Mouse (Mus musculus): ENCODE data around the gene Bckdk.

Gene Bckdk

DNA sequence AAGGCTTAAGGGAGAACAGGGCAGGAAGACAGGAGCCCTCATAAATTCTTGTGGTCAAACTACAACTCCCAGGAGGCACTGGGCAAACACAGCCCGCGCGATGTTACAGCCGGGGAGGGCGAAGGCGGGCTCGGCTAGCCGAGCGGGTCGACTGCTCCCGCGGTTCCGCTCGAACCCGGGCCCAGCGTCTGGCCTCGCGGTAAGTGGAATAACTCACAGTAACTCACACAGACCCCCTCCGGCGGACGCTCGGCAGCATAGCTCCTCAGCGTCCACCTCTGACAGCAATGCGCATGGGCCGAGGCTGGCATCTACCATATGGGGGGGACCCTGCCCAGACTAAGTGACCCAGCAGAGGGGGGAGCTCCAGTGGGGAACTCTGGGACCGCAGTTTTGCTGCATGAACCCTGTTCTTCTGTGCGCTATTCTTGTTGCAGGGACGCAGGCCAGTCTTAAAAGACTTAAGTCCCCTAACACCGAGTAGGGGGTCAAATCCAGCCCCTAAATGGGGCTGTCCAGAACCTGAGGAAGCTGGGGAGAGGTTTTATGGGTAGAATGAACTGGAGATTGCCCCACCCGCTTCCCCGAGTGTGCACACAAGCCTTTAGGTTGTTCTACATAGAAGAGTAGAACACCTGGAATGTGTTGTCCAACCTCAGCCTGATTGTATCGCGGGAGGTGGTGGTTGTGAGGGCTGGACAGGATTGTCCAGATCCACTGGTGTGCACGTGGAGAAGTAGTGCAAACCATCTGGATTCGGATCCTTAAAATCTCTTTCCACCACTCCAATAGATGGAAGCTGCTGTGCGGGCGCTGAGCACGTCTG, at the start of gene Bckdk:
TSS of gene Bckdk (plus strand) at position 112 of the 826 bp plus-strand sequence.
- DNase-seq, result peak; percentile 81 to 85

DNA sequence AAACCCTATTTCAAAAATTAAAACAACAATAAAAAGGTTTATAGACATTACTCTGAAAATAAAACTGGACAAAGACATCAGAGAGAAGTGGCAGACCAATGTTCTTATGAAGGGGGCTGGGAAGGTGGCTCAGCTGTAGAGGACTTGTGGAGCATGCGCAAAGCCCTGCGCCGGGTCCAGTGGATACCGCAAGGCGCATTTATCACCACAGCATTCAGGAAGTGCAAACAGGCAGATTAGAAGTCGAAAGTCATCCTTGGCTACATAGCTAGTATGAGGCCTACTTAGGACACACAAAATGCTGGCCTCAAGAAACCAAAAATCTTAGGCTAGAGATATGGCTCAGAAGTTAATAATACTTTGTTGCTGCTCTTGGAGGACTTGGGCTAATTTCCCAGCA, 45.6 kb upstream of the Bckdk start:
- no peak for DNase-seq

DNA sequence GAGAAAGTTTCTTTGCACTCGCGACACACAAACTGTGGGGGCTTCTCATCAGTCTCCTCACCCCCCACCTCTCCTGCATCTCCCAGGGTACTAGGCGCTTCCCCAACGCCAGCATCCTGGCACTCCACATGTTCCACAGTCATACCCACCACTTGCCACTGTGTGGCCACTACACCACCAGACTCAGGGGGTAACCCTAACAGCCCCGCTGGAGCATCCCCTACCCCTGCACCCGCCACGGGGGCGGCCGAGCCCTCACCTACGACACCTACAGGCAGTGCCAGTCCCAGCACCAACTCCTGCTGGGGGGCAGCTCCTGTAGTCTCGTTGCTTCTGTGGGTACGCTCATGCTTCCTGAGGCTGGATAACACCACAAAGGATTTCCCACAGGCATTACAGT, 37.4 kb upstream of the Bckdk start:
- DNase-seq, result no peak

DNA sequence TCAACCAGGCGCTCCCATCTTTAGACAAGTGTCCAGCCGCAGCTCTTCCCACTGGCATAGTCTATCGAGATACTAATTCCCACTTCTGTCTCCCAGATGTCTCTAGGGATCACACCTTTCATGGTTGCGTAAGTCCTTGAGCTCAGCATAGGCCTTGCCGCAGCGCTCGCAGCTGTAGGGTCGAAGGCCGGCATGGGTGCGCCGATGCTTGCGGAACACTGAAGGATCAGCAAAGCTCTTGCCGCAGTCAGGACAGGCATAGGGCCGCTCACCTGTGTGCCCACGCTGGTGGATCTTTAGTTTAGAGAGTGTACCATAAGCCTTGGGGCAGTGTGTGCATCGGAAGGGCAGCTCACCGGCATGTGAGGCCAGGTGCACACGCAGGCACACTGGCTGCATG, 36.2 kb upstream of the Bckdk start:
- no peak for DNase-seq

DNA sequence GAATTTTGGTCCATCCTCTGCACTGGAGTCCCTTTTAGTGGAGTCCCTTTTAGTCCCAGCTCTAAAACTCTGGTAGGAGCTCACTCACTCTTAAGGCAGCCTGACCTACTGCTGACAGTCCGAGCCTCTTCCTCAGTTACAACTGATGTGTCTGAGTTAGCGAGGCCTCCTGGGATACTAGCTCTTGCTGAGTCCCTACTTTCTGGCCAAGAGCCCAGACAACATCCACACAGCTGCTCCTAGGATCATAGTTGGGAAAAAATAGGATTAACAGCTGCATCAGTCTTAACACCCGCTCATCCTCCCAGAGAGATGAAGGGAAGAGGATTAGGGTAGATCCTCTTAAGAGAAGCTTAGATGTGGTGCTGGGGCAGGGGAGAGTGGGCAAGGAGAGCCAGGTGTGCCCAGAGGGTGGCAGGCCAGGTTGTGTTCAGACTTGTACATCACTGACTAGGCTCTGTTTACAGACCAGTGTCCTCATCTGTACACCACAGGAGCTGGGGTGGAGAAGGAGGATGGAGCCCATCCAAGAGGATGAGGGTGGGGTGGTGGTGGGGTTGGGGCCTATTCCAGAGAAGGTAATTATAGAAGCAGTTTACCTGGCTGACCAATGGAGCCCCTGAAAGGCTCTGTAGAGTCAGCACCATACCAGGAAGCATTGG, 34.6 kb upstream of the Bckdk start:
- DNase-seq, result no peak

DNA sequence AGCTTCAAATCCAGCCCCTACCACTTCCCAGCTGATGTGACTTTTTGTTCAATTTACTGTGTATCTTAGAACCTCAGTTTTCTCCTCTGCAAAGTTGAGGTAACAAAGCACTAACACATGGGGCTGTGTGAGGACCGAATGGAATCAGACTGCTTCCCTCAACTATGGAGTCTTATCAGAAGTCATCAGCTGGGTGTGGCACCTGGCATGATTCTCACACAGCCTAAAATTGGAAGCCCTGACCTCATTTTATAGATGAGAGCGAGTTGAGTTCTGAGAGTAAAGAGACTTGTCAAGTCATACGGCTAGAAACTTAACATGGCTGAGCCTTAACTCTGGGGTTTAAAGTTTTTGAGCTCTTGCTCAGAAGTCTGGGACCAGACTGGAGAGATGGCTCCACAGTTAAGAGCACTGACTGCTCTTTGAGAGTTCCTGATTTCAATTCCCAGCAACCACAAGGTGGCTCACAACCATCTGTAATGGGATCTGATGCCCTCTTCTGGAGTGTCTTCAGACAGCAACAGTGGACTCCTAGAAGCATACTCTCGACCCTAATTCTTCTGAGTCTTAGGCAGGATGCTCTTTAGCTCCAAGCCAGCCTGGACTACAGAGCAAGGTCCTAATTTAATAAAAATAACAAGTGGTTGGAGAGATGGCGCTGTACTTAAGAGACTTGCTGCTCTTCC, 33.6 kb upstream of the Bckdk start:
- no peak for DNase-seq

DNA sequence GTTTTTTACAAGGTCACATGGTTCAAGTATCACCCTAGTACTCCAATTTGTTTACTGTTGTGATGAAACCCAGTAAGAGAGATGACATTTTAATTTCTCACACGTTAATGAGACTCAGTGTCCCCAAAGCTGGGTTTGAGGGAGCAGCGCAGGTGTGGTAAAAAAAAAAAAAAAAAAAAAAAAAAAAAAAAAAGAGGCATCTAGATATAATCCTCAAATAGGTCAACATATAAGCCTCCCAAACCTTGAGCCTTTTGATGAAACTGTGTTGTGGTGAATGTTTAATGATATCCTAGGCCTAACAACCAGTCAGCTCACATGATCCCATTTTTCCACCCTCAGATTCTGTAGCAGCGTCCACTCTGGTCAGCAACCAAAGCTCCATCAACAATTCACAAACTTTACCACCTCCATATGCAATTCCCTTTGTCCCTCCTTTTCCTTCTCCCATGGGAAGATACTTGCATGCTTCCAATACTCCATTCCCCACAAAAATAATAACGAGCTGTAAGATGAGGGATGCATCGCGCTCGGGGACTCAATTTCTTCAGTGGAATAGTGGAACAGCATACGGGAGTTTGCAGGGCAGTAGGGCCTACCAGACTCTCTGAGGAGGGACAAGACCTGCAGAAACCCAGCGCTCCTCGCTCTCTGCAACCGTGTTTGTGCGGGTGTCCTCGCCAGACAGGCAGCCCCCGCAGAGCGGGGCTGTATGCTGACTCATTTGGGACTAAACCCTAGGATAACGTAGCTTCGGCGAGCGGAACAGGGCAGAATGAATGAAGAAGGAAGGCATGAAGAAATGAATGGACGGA, 28.9 kb upstream of the Bckdk start:
- DNase-seq, result no peak

DNA sequence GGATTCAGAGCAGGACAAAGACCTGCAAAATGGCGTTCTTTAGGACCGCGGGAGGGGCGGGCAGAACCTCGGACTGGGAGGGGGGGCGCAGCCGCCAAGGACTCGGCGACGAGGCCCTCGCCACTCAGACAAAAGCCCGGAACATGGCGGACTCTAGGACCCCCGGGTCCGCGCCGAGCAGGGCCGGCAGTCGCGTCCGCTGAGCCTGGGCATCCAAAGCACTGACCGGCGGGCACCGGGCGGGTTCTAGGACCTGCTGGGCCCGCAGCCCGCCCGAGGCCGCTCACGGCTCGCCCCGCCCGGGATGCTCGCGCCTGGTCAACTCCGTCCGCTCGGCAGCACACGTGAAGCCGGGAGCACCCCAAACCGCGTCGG, 28.3 kb upstream of the Bckdk start:
- peak; percentile 100 for DNase-seq

DNA sequence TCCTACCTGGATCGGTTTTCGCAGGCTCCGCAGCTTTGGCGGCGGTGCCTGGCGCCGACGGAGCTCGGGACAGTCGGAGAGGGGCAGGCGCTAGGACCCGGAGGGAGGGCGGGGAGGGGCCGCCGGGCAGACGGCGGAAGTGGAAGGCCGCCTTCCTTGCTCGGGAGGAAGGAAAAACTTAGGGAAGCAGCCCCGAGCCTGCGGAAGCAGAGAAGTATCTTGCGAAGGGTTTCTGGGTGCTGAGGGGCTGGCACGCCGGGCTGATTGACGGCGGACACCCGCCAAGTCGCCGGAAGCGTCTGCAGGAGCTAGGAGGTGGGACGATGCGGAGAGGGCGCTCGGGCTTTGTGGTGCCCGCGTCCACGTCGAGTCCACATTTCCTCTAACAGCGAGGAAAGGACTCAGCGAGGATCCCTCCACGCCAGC, 27.8 kb upstream of the Bckdk start, which contains the start of gene Zfp646:
TSS of gene Zfp646 (plus strand) at position 181 of the 426 bp plus-strand sequence.
- DNase-seq, result peak in 1 of 2 experiments; percentile 91

DNA sequence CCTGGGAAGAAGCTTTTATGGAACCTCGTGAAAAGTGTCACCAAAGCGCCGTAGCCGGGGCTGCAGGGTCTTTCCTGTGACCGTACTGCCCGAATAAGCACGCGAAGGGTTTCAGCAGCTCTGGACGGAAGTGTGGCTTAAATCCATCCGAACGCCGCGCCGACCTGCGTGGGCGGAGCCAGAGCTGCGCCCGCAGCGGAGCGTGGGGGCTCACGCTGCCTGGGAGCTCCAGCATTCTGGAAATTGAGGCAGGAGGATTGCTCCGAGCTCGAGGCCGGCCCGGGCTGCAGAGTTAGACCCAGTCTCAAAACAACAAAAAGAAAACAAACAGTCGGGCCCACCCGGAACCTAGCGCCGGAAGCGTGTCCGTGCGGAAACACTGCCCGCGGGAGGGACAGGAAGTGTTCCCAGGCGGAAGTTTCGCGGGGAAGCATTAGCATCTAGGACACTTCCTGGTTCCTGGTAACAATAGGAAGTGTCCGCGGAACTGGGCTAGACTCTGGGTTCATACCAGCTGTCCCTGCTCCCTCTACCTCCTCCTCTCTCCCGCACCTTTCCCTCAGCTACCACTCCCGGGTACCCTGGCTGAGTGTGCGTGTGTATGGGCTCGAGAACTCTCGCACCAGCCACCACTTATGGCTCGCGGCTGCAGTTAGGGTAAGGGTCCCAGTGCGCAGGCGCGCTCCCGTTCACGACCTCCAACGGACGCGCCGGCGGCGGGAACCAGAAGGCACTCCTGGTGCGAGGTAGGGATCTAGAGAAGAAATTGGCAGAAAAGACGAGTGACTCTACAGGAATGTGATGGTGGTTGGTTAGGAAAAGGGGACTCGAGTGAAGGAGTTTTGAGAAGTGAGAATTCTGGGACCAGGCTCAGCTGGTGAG, 27.2 kb upstream of the Bckdk start, which contains the start of gene Zfp668:
TSS of gene Zfp668 (minus strand) at position 362 of the 882 bp plus-strand sequence.
- peak; percentile 91 to 93 for DNase-seq

DNA sequence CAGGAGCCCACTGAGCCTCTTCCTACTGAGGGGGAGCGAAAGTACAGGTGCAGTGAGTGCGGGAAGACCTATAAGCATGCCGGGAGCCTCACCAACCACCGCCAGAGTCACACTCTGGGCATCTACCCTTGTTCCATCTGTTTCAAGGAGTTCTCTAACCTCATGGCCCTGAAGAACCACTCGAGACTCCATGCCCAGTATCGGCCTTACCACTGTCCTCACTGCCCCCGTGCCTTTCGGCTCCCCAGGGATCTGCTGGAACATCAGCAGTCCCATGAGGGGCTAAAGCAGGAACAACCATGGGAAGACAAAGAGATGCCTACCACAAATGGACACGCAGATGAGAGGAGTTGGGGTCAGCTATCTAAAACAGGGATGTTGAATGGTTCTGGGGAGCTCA, 24.6 kb upstream of the Bckdk start:
- DNase-seq, result no peak

DNA sequence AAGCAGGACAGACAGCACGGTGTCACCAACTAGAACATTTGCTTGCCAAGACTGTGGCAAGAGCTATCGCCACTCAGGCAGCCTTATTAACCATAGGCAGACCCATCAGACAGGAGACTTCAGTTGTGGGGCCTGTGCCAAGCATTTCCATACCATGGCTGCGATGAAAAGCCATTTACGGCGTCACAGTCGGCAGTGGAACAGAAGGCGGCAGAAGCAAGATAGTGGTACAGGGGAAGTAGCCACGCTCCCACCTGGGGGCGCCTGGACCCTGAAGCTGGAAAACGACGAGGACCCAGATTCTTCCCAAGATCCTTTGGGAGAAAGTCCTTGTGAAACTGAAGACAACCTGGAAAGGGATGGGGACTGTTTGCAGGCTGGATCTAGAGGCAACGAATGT, 23.5 kb upstream of the Bckdk start:
- DNase-seq, result no peak

DNA sequence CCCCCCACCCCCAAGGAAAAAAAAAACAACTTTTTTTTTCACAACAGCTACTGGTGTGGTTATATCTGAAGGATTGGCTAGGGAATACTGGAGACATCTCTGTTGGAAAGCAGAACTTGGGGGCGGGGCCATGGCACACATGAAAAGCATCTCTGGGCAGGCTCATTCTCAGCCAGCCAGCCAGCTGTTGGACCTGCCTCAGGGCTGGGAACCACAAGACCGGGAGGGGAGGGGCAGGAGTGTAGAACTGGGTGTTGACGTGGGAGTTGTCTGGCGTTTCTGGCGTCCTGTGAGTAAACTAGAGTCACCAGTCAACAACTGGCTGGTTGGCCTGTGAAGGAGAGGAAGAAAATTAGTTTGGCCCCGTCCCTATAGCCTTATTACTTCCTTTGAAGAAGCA, 17.9 kb upstream of the Bckdk start:
- DNase-seq, result no peak

DNA sequence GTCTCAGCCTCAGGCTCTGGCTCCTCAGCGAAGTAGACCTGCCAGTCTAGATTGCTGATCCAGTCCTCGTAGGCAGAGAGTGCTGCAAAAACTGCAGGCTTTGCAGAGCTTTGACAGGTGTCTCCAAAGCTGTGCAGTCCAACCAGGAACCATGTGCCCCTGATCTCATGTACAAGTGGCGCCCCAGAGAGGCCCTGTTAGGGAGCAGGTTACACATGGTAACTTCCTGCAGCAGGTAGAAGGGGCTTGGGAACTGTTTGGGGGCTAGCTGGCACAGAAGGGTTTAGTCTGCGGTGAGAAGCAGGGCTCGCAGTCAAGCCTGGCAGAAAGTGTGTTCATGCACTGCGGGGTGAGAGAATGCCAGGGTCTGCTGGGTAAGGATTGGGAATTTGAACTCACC, 17.3 kb upstream of the Bckdk start:
- DNase-seq, result no peak

DNA sequence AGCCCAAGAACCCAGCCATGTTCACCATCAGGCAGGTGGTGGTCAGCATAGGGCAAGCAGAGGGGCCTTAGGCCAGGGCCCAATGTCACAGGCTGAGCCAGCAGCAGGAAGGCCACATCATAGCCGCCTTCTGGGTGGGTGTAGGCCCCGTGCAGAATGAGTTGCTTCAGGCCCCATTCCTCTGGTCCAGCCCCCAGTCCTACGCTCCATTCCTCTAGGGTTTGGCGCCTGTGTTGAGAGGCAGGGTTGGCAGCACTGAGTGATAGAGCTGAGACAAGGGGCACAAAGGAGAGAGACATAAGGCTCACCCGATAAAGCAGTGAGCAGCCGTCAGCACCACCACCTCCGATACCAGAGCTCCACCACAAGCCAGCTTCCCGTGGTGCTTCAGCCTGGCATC, 16.7 kb upstream of the Bckdk start:
- DNase-seq, result no peak

DNA sequence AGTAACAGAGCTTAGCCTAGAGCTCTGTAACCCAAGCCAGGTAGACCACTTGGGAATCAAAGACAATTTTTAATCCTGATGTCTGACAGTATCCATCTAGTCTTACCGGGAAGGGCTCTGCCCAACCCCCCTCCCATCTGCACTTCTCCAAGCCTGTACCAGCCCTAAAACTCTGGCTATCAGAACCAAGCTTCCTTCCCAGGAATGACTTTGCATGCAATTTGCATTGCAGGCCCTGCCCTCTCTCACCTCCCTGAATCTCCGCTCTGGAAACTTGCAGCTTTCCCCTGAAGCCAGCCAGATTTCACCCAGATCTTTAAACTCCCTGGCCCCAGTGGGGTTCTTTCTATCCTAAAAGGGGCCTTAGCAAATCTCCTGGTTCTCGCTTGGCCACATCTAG, 16.1 kb upstream of the Bckdk start:
- DNase-seq, result no peak

DNA sequence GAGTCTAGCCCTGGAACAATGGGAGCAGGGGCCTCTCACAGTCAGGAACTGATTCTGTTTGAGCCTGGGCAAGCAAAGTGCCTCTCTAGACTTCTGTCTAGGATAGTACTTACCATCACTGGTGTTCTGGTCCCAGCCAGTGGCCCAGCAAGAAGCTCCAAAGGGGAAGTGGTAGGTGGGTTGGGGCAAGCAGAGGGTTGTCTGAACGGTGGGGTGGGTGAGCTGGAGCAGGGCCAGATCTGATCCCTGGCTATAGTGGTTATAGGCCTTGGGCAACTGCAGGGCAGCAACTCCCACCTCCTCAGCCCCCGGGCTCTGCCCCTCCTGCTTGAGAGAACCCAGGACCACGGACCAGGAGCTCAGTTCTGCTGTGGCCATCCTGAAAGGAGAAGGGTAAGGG, 15.1 kb upstream of the Bckdk start:
- no peak for DNase-seq

DNA sequence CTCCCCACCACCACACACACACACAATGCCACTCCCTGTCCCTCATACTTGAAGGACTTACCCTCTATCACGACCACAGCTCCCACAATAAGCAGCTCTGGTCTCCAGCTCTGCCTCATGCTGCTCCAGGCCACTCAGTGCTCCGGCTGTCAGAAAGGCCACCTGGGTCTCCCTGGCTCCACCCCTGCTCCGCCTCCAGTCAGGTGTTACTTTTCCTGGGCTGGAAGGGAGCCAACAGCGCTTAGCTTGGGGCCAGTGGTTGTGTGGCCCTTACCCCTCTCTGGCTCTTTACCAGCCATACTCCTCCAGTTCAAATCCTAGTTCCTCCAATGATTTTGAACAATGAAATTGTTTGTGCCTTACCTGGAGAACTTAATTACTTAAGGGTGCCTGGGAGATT, 13.1 kb upstream of the Bckdk start, which contains the start of gene Prss53:
TSS of gene Prss53 (minus strand) at position 173 of the 400 bp plus-strand sequence.
- peak in 1 of 2 experiments; percentile 49 for DNase-seq

DNA sequence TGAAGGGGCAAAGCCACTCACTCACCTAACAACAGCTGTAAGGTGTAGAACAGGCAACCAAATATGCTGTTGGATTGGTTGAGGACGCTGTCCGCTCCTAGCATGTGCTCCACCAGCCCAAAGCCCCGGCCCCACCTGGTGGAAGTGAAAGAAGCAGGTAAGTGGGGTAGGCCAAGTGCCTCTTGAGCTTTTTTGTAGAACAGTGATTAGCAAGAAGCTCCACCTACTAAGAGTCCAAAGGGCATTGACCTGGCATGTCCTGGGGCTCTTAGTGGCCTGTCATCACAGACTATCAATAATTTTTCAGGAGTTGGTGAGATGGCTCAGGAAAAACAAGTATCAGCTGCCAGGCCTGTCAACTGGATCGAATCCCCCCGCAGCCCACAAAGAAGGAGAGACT, 9.4 kb upstream of the Bckdk start:
- no peak for DNase-seq

DNA sequence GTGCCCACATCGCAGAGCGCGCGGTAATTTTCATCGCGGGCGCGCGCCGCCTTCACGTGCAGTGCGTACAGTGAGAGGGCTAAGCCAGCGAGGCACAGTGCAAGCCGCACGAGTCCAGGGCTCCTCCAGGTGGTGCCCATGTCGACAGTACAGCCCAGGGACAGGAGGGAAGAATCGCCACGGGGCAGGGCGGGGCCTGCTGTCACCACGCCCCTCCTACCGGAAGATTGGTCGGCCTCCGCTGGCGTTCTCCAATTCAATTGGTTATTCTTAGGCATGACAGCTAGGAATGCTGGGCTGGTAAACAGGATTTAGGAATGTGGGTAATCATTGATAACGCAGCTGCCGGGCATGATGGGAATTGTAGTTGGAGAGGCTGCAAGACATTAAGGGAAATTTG, 8.4 kb upstream of the Bckdk start, which contains the start of the genes Gm21974 and Vkorc1:
TSS of gene Gm21974 (minus strand) at position 13 of the 400 bp plus-strand sequence.
TSS of gene Vkorc1 (minus strand) at position 176 of the 400 bp plus-strand sequence.
- DNase-seq, result peak; percentile 95 to 98

DNA sequence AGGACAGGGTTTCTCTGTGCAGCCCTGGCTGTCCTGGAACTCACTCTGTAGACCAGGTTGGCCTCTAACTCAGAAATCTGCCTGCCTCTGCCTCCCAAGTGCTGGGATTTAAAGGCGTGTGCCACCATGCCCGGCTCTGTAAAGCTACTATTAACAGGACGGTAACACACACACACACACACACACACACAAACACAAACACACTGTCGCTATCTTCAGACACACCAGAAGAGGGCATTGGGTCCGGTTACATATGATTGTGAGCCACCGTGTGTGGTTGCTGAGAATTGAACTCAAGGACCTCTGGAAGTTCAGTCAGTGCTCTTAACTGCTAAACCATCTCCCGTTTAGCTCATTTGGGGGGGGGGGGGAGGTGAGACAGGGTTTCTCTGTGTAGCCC, 8.0 kb upstream of the Bckdk start:
- DNase-seq, result peak in 1 of 2 experiments; percentile 28
